Mouse (Mus musculus) stomach, postnatal 0 days (tissue): ENCODE data around the gene Sfrp2.

Source experiments
- CTCF ChIP-seq: IDR thresholded peaks from 2 replicates; pipeline ENCODE4 v1.5.1; 2016; ENCODE audit warnings: antibody characterized with exemption, low read depth, mild to moderate bottlenecking, moderate library complexity
- EP300 ChIP-seq: optimal IDR thresholded peaks from 2 replicates; pipeline ENCODE3; 2016; ENCODE audit warnings: antibody characterized with exemption

- TF ChIP-seq CTCF (no peak), EP300 (no peak)
Measured at GRCm38 (mm10) chr3:83717643-83718231, 48.4 kb upstream of the Sfrp2 start.
